Mouse (Mus musculus): ENCODE results near the gene Slc12a4.

DNA sequence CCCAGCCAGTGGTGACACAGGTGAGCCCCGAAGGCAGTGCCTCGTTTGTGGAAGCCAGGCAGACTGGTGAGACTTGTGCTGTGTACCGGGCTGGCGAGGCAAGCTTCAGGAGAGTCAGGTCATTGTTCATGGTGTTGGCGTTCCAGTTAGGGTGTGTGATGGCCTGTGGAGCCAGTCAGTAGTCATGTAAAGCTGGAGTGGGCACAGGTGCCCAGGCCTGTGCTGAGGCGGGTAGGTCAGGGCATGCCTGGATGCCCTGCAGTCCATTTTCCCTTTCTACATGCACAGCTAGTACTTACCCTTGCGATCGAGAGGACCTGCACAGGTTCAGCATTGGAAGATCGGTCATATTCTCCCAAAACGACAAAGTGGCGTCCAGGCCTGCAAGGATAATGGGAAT lies 33.4 kb downstream of the Slc12a4 start:
- no peak for TF ChIP-seq POLR2A (IDR thresholded peaks at IDR 0.05; ENCODE audit: insufficient read depth, low read length)
- TF ChIP-seq CTCF (IDR thresholded peaks at IDR 0.05; ENCODE audit: low read depth, low read length) = no peak
- no peak for TF ChIP-seq EP300 (IDR thresholded peaks at IDR 0.05; ENCODE audit: insufficient read depth, low read depth, low read length)
